Mouse (Mus musculus) thymus, postnatal 36 days (tissue): ENCODE data around the gene Nemp2.

Source experiments
- DNase-seq, 2 experiments: peaks; one replicate each; pipeline ENCODE4 v3.0.0; 2022; ENCODE audit warnings: mixed read lengths in 2 of 2

Nemp2 gene

GRCm38 (mm10) chr1:52630248-52630936 lies at the start of gene Nemp2:
Gene Nemp2, plus strand, starts transcription at chr1:52630703.
- peak; percentile 92 to 95 for DNase-seq

- peak; percentile 41 to 54 for DNase-seq
Observed at GRCm38 (mm10) chr1:52581744-52582143, 48.8 kb upstream of the Nemp2 start.

GRCm38 (mm10) chr1:52582866-52583265 lies 47.6 kb upstream of the Nemp2 start:
- DNase-seq, result no peak

- no peak for DNase-seq
Observed at GRCm38 (mm10) chr1:52596982-52597646, 33.4 kb upstream of the Nemp2 start.

GRCm38 (mm10) chr1:52597761-52598160 lies 32.7 kb upstream of the Nemp2 start:
- DNase-seq, result peak; percentile 73 to 77

GRCm38 (mm10) chr1:52598361-52598760 lies 32.1 kb upstream of the Nemp2 start:
- no peak for DNase-seq

- no peak for DNase-seq
Observed at GRCm38 (mm10) chr1:52601496-52601895, 29.0 kb upstream of the Nemp2 start.

- DNase-seq, result no peak
Observed at GRCm38 (mm10) chr1:52607700-52608099, 22.8 kb upstream of the Nemp2 start.

- DNase-seq, result no peak
Observed at GRCm38 (mm10) chr1:52608486-52608885, 22.0 kb upstream of the Nemp2 start.

GRCm38 (mm10) chr1:52618217-52618616 lies 12.3 kb upstream of the Nemp2 start:
- DNase-seq, result no peak

- DNase-seq, result no peak
Observed at GRCm38 (mm10) chr1:52620442-52620841, 10.1 kb upstream of the Nemp2 start.

GRCm38 (mm10) chr1:52630937-52631299 lies 415 bp downstream of the Nemp2 start:
- peak in 1 of 2 experiments; percentile 61 for DNase-seq

- DNase-seq, result peak in 1 of 2 experiments; percentile 25
Observed at GRCm38 (mm10) chr1:52631570-52631969, 1.1 kb downstream of the Nemp2 start.

GRCm38 (mm10) chr1:52634251-52634650 lies 3.7 kb downstream of the Nemp2 start:
- DNase-seq, result no peak

- DNase-seq, result no peak
Observed at GRCm38 (mm10) chr1:52635932-52636331, 5.4 kb downstream of the Nemp2 start.

- no peak for DNase-seq
Observed at GRCm38 (mm10) chr1:52638101-52638500, 7.6 kb downstream of the Nemp2 start.

GRCm38 (mm10) chr1:52639090-52639489 lies 8.6 kb downstream of the Nemp2 start:
- DNase-seq, result no peak

- DNase-seq, result no peak
Observed at GRCm38 (mm10) chr1:52640266-52640665, 9.8 kb downstream of the Nemp2 start.

GRCm38 (mm10) chr1:52640736-52641135 lies 10.2 kb downstream of the Nemp2 start:
- DNase-seq, result no peak

- DNase-seq, result peak; percentile 75 to 76
Observed at GRCm38 (mm10) chr1:52648153-52649027, 17.9 kb downstream of the Nemp2 start.

GRCm38 (mm10) chr1:52650066-52650465 lies 19.6 kb downstream of the Nemp2 start:
- DNase-seq, result no peak

- no peak for DNase-seq
Observed at GRCm38 (mm10) chr1:52652601-52653253, 22.2 kb downstream of the Nemp2 start.

GRCm38 (mm10) chr1:52653366-52653765 lies 22.9 kb downstream of the Nemp2 start:
- DNase-seq, result no peak
